Mouse (Mus musculus): Measurements from ENCODE around the gene Zfp382.
"Not testable (repeated sequence)": the region's sequence is repeated elsewhere in the genome, so short reads cannot be mapped to it uniquely, and the experiment has no call there.

GRCm38 (mm10) chr7:30117935-30118334, 3.8 kb upstream of the Zfp382 start:
- TF ChIP-seq CTCF (IDR thresholded peaks at IDR 0.05; ENCODE audit: control insufficient read depth, insufficient read depth, low read length); POLR2A (IDR thresholded peaks at IDR 0.05; ENCODE audit: borderline replicate concordance, control insufficient read depth, low read depth, low read length): not testable (repeated sequence)
